Comparison of ENCODE assay signal across 10 mouse cellular contexts in the genomic region with DNA sequence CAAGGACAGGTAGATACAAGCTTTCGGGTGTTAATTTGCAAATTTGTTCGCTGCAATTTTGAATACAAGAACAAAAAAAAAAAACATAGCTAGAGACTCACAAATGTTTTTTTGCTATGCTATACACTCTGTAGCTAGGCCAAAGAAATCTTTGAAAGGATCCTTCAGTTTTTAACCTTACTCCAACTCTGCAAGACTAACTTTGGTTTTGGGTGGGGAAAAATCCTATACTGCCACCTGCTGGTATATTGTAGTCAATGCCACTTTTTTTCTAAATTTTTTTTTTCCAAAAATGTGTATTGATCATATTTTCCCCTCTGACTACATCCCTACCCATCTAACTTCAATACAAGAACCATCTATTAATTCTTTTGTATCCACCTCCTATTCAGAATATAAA.
DNase-seq lines count a peak whose midpoint lies in the region; ATAC-seq and TF ChIP-seq lines count a peak whose summit lies in the region.
"Had no signal": no experiment of that assay in that cellular context is flagged by ENCODE, and none has a peak within 500 bp of the region (broad histone marks: within the 10 kb centered on the region; RNA-seq: fewer than 3 reads in every experiment).

No protein-coding gene starts in this region.

- H3K27ac ChIP-seq in heart, adult 2 months: peak overlapping the region; percentile 52
- H3K27ac ChIP-seq in heart, embryonic 12.5 days (ENCODE audit: poor library complexity, severe bottlenecking): no peak overlapping the region

- no peaks in the 10 kb centered on the region for H3K27me3 ChIP-seq in heart, adult 2 months (ENCODE audit: control insufficient read depth, insufficient read depth, low read length)
- H3K27me3 ChIP-seq in heart, embryonic 12.5 days (replicated peaks): no peaks in the 10 kb centered on the region

- TF ChIP-seq CTCF in heart, adult 2 months (IDR thresholded peaks at IDR 0.05): peak; percentile 86
- TF ChIP-seq CTCF in lung, adult 2 months (IDR thresholded peaks at IDR 0.05; ENCODE audit: insufficient read depth, low read length): no peak

- intact Hi-C loops in heart, adult 2 months (cut with DNase I): loop anchor here (1.0 to 10.0 kb wide), 4 partner anchors 57 to 488 kb away; no protein-coding TSS in a partner anchor

- H3K9ac ChIP-seq in heart, adult 2 months (ENCODE audit: low read depth, low read length): no peak overlapping the region
- H3K9ac ChIP-seq in heart, embryonic 12.5 days: no peak overlapping the region

- no peak for ATAC-seq in heart, embryonic 12.5 days (ENCODE audit: insufficient number of reproducible peaks, low FRiP score)

- no peak for TF ChIP-seq EP300 in heart, adult 2 months (IDR thresholded peaks at IDR 0.05; ENCODE audit: insufficient read depth, low read depth, low read length)

- H3K9me3 ChIP-seq in heart, embryonic 12.5 days (replicated peaks): no peaks in the 10 kb centered on the region

- no peaks in the 10 kb centered on the region; the same call in 1 of the 2 replicates for H3K36me3 ChIP-seq in heart, adult 2 months (ENCODE audit: control insufficient read depth, insufficient read depth, low read length)
- no peaks in the 10 kb centered on the region for H3K36me3 ChIP-seq in heart, embryonic 12.5 days

- 74% methylated on average over 2 of the region's 2 CpGs for WGBS in heart, adult 2 months
- WGBS in heart, embryonic 12.5 days: 70% methylated on average over 2 of the region's 2 CpGs
- WGBS in lung, adult 2 months: 76% methylated on average over 2 of the region's 2 CpGs

- H3K79me2 ChIP-seq in heart, adult 2 months (replicated peaks; ENCODE audit: control insufficient read depth, insufficient read depth, low read length): no peaks in the 10 kb centered on the region

- no peaks in the 10 kb centered on the region; the same call in 1 of the 2 replicates for H3K4me1 ChIP-seq in heart, adult 2 months (ENCODE audit: control insufficient read depth, insufficient read depth, low read length)
- peaks cover 5% of the 10 kb centered on the region for H3K4me1 ChIP-seq in heart, embryonic 12.5 days (replicated peaks)
- no peaks in the 10 kb centered on the region for H3K4me1 ChIP-seq in lung, adult 2 months (ENCODE audit: control insufficient read depth, insufficient read depth, low read length)

- no peak for DNase-seq in heart, adult 2 months
- DNase-seq in lung, postnatal 36 days: peak; percentile 11
- DNase-seq in lung, adult 2 months: no peak
- DNase-seq in adipocyte (ENCODE audit: low spot score): peak; percentile 29
- peak; percentile 17 for DNase-seq in mesoderm, embryonic 11.5 days (ENCODE audit: low read depth, low spot score)
- DNase-seq in cerebellum, postnatal 4 days (ENCODE audit: low spot score in 2 of 2): no peak
- no peak for DNase-seq in urinary bladder, postnatal 36 days (ENCODE audit: low spot score in 2 of 2)
- DNase-seq: cerebellum, adult 9-11 months; gastrocnemius, postnatal 14 days had no signal

- H3K4me2 ChIP-seq in heart, embryonic 12.5 days: no peak overlapping the region

- no peak overlapping the region for H3K4me3 ChIP-seq in heart, adult 2 months
- H3K4me3 ChIP-seq in heart, embryonic 12.5 days: no peak overlapping the region
- no peak overlapping the region for H3K4me3 ChIP-seq in lung, adult 2 months (replicated peaks; ENCODE audit: extremely low read depth, low read depth, low read length)

- no peak for TF ChIP-seq POLR2A in heart, adult 2 months (IDR thresholded peaks at IDR 0.05; ENCODE audit: insufficient read depth, low read depth, low read length)
- TF ChIP-seq POLR2A in lung, adult 2 months (IDR thresholded peaks at IDR 0.05; ENCODE audit: borderline replicate concordance, extremely low read depth, low read depth, low read length): no peak

Comparison
In these comparisons a context has a peak if more than half of its experiments do, and no peak if none do; other contexts are left out.
1. DNase-seq: peak in lung, postnatal 36 days (single experiment), adipocyte (single experiment) and mesoderm, embryonic 11.5 days (single experiment); none in heart, adult 2 months (0 of 2), lung, adult 2 months (single experiment), cerebellum, postnatal 4 days (0 of 2) and urinary bladder, postnatal 36 days (0 of 2).